Mouse (Mus musculus): ENCODE measurements at regions not wholly inside any gene's neighbourhood (a gene's known extent, or its start where the extent isn't known, plus 50 kb on each side); places are given as distances from the start of the nearest gene placed in this dataset.

GRCm38 (mm10) chr7:37337616-37338015 is 435.8 kb downstream of the Zfp536 start:
- no peak for DNase-seq (ENCODE audit: low read depth)

GRCm38 (mm10) chr7:37338067-37338501 is 435.4 kb downstream of the Zfp536 start:
- DNase-seq (ENCODE audit: low read depth) = no peak

GRCm38 (mm10) chr7:37342613-37343012 is 430.8 kb downstream of the Zfp536 start:
- DNase-seq (ENCODE audit: low read depth) = no peak

GRCm38 (mm10) chr7:37343021-37343593 is 430.3 kb downstream of the Zfp536 start:
- DNase-seq (ENCODE audit: low read depth) = no peak

GRCm38 (mm10) chr7:37343691-37344233 is 429.7 kb downstream of the Zfp536 start:
- no peak for DNase-seq (ENCODE audit: low read depth)

- peak; percentile 81 for DNase-seq (ENCODE audit: low read depth)
Measured at GRCm38 (mm10) chr7:37346041-37346440, 427.4 kb downstream of the Zfp536 start.

GRCm38 (mm10) chr7:37357647-37358395 is 415.6 kb downstream of the Zfp536 start:
- peak; percentile 90 for DNase-seq (ENCODE audit: low read depth)

GRCm38 (mm10) chr7:37358492-37358891 is 414.9 kb downstream of the Zfp536 start:
- DNase-seq (ENCODE audit: low read depth) = no peak

- no peak for DNase-seq (ENCODE audit: low read depth)
Measured at GRCm38 (mm10) chr7:37359473-37359872, 414.0 kb downstream of the Zfp536 start.

GRCm38 (mm10) chr7:37360171-37360570 is 413.3 kb downstream of the Zfp536 start:
- DNase-seq (ENCODE audit: low read depth) = peak; percentile 72

GRCm38 (mm10) chr7:37361802-37362441 is 411.5 kb downstream of the Zfp536 start:
- DNase-seq (ENCODE audit: low read depth) = no peak

GRCm38 (mm10) chr7:37362879-37363278 is 410.6 kb downstream of the Zfp536 start:
- DNase-seq (ENCODE audit: low read depth) = no peak

GRCm38 (mm10) chr7:37363629-37364175 is 409.7 kb downstream of the Zfp536 start:
- DNase-seq (ENCODE audit: low read depth) = no peak

GRCm38 (mm10) chr7:37364221-37364620 is 409.2 kb downstream of the Zfp536 start:
- DNase-seq (ENCODE audit: low read depth) = no peak

GRCm38 (mm10) chr7:37366006-37366405 is 407.4 kb downstream of the Zfp536 start:
- DNase-seq (ENCODE audit: low read depth) = no peak

GRCm38 (mm10) chr7:37369698-37370097 is 403.7 kb downstream of the Zfp536 start:
- DNase-seq (ENCODE audit: low read depth) = no peak

GRCm38 (mm10) chr7:37373864-37374263 is 399.6 kb downstream of the Zfp536 start:
- DNase-seq (ENCODE audit: low read depth) = peak; percentile 80

- DNase-seq (ENCODE audit: low read depth) = no peak
Measured at GRCm38 (mm10) chr7:37375044-37375443, 398.4 kb downstream of the Zfp536 start.

GRCm38 (mm10) chr7:37375591-37375990 is 397.9 kb downstream of the Zfp536 start:
- no peak for DNase-seq (ENCODE audit: low read depth)

GRCm38 (mm10) chr7:37376207-37376606 is 397.2 kb downstream of the Zfp536 start:
- no peak for DNase-seq (ENCODE audit: low read depth)

- no peak for DNase-seq (ENCODE audit: low read depth)
Measured at GRCm38 (mm10) chr7:37377889-37378521, 395.4 kb downstream of the Zfp536 start.

GRCm38 (mm10) chr7:37387871-37388270 is 385.6 kb downstream of the Zfp536 start:
- no peak for DNase-seq (ENCODE audit: low read depth)
